Mouse (Mus musculus): ENCODE results near the gene Pls1.

GRCm38 (mm10) chr9:95763218-95763617 is 81.9 kb downstream of the Pls1 start:
- TF ChIP-seq EP300 (optimal IDR thresholded peaks at IDR 0.05) (no peak), CTCF (IDR thresholded peaks at IDR 0.05; ENCODE audit: low read depth) (no peak)

All from stomach, postnatal 0 days (tissue).